ENCODE assay signal across 29 mouse cellular contexts in the genomic region with DNA sequence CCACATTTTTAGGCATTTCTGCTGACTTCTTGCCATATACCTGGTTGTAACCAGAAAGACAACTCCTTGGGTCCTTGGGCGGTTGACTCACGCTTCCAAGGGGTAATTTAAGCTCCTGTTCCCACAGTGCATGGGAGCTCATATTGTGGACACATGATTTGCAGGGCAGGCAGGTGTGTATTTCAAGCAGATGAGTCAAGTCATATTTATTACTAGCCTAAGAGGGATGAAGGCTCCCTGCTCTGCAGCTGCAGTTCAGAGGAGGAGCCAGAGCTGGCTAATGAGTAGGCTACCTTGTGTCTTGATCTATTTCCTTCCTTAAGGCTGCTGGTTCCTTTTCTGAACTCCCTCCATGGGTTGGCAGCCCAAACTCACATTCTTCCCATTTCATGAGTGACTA.
DNase-seq lines count a peak whose midpoint lies in the region; ATAC-seq and TF ChIP-seq lines count a peak whose summit lies in the region.
"Had no signal": no experiment of that assay in that cellular context is flagged by ENCODE, and none has a peak within 500 bp of the region (broad histone marks: within the 10 kb centered on the region; RNA-seq: fewer than 3 reads in every experiment).

No protein-coding gene starts in this region.

- H3K9ac ChIP-seq in intestine, postnatal 0 days (ENCODE audit: low read depth, low read length) = no peak overlapping the region
- no peak overlapping the region for H3K9ac ChIP-seq in stomach, postnatal 0 days (ENCODE audit: low read length)
- H3K9ac ChIP-seq in forebrain, embryonic 12.5 days = no peak overlapping the region
- H3K9ac ChIP-seq: embryonic facial prominence, embryonic 15.5 days; forebrain, embryonic 15.5 days; liver, embryonic 13.5 days; neural tube, embryonic 15.5 days had no signal

- H3K4me1 ChIP-seq in embryonic fibroblast, embryonic 13.5 days (ENCODE audit: control insufficient read depth, insufficient read depth, low read length) = peaks cover 7% of the 10 kb centered on the region
- no peaks in the 10 kb centered on the region for H3K4me1 ChIP-seq in intestine, postnatal 0 days (replicated peaks; ENCODE audit: control insufficient read depth, insufficient read depth, low read length)
- H3K4me1 ChIP-seq in stomach, postnatal 0 days (replicated peaks; ENCODE audit: control insufficient read depth, insufficient read depth) = 0 out of 2 replicates have a peak, but pooled peaks cover 7% of the 10 kb centered on the region
- no peaks in the 10 kb centered on the region for H3K4me1 ChIP-seq in forebrain, embryonic 12.5 days
- H3K4me1 ChIP-seq: forebrain, embryonic 15.5 days; neural tube, embryonic 15.5 days had no signal

- TF ChIP-seq CTCF in embryonic fibroblast, embryonic 13.5 days (IDR thresholded peaks at IDR 0.05; ENCODE audit: borderline replicate concordance, insufficient read depth, low read length) = no peak
- no peak for TF ChIP-seq CTCF in intestine, postnatal 0 days (IDR thresholded peaks at IDR 0.05; ENCODE audit: low read depth)
- no peak for TF ChIP-seq CTCF in stomach, postnatal 0 days (IDR thresholded peaks at IDR 0.05; ENCODE audit: low read depth)

- H3K9me3 ChIP-seq in intestine, postnatal 0 days (ENCODE audit: control insufficient read depth) = no peaks in the 10 kb centered on the region
- H3K9me3 ChIP-seq in stomach, postnatal 0 days (ENCODE audit: control insufficient read depth, low read length) = no peaks in the 10 kb centered on the region
- H3K9me3 ChIP-seq in forebrain, embryonic 12.5 days = no peaks in the 10 kb centered on the region
- H3K9me3 ChIP-seq: embryonic facial prominence, embryonic 10.5 days; embryonic facial prominence, embryonic 15.5 days; forebrain, embryonic 15.5 days; liver, embryonic 13.5 days; neural tube, embryonic 15.5 days had no signal

- H3K4me3 ChIP-seq in embryonic fibroblast, embryonic 13.5 days (ENCODE audit: insufficient read depth, low read length) = no peak overlapping the region
- H3K4me3 ChIP-seq in intestine, postnatal 0 days (ENCODE audit: low read depth, low read length) = no peak overlapping the region
- no peak overlapping the region for H3K4me3 ChIP-seq in stomach, postnatal 0 days (ENCODE audit: low read depth, low read length)
- no peak overlapping the region for H3K4me3 ChIP-seq in forebrain, embryonic 12.5 days (replicated peaks)
- H3K4me3 ChIP-seq: embryonic facial prominence, embryonic 10.5 days; embryonic facial prominence, embryonic 15.5 days; forebrain, embryonic 15.5 days; liver, embryonic 13.5 days; neural tube, embryonic 15.5 days had no signal

- H3K27ac ChIP-seq in embryonic fibroblast, embryonic 13.5 days (ENCODE audit: insufficient read depth, low read length) = 0 out of 2 replicates have a peak overlapping the region, but pooled peaks have one; percentile 1
- no peak overlapping the region for H3K27ac ChIP-seq in intestine, postnatal 0 days (ENCODE audit: low read depth, low read length)
- H3K27ac ChIP-seq in stomach, postnatal 0 days (replicated peaks) = no peak overlapping the region
- no peak overlapping the region for H3K27ac ChIP-seq in forebrain, embryonic 12.5 days
- H3K27ac ChIP-seq: embryonic facial prominence, embryonic 10.5 days; embryonic facial prominence, embryonic 15.5 days; forebrain, embryonic 15.5 days; hindbrain, postnatal 0 days; liver, embryonic 13.5 days; neural tube, embryonic 15.5 days had no signal

- peak; percentile 85 for DNase-seq in heart, adult 11 months
- DNase-seq in heart, postnatal 36 days = no peak
- DNase-seq in stomach, postnatal 0 days (ENCODE audit: low spot score) = no peak
- DNase-seq in adipocyte (ENCODE audit: low spot score) = no peak
- DNase-seq in yolk sac, embryonic 10.5 days (ENCODE audit: low spot score) = no peak
- DNase-seq: adrenal gland, postnatal 25 days; cerebellum, adult 18-20 months; cerebellum, postnatal 10 days; heart, postnatal 14 days; kidney, adult 18-20 months; kidney, postnatal 4 days; left cerebral cortex, postnatal 4 days; liver, embryonic 13.5 days; lung, adult 18-20 months; lung, postnatal 14 days; midbrain, embryonic 14.5 days; right cerebral cortex, postnatal 25 days; spleen, adult 18-20 months; thymus, postnatal 4 days had no signal

- 80% methylated on average over 2 of the region's 2 CpGs for WGBS in intestine, postnatal 0 days
- 63% methylated on average over 2 of the region's 2 CpGs for WGBS in stomach, postnatal 0 days
- 97% methylated on average over 2 of the region's 2 CpGs for WGBS in forebrain, embryonic 12.5 days

- 0 out of 2 replicates have a peak, but pooled peaks have one; percentile 33 for ATAC-seq in intestine, postnatal 0 days
- ATAC-seq in stomach, postnatal 0 days (ENCODE audit: low FRiP score, low TSS enrichment) = peak; percentile 24; the same call in 1 of the 2 replicates
- ATAC-seq in forebrain, embryonic 12.5 days (ENCODE audit: low FRiP score) = no peak
- ATAC-seq: forebrain, embryonic 15.5 days; hindbrain, postnatal 0 days; Patski had no signal

- no peaks in the 10 kb centered on the region for H3K36me3 ChIP-seq in intestine, postnatal 0 days (ENCODE audit: control insufficient read depth, insufficient read depth)
- 0 out of 2 replicates have a peak, but pooled peaks cover 3% of the 10 kb centered on the region for H3K36me3 ChIP-seq in stomach, postnatal 0 days (ENCODE audit: control insufficient read depth, insufficient read depth, low read length)
- no peaks in the 10 kb centered on the region for H3K36me3 ChIP-seq in forebrain, embryonic 12.5 days (replicated peaks)
- H3K36me3 ChIP-seq: forebrain, embryonic 15.5 days; G1E; liver, embryonic 13.5 days; neural tube, embryonic 15.5 days had no signal

- no peak overlapping the region for H3K4me2 ChIP-seq in intestine, postnatal 0 days (replicated peaks; ENCODE audit: low read depth)
- no peak overlapping the region for H3K4me2 ChIP-seq in stomach, postnatal 0 days (replicated peaks; ENCODE audit: low read depth)
- no peak overlapping the region for H3K4me2 ChIP-seq in forebrain, embryonic 12.5 days
- H3K4me2 ChIP-seq: embryonic facial prominence, embryonic 15.5 days; forebrain, embryonic 15.5 days; liver, embryonic 13.5 days; neural tube, embryonic 15.5 days had no signal

- no peak for TF ChIP-seq POLR2A in embryonic fibroblast, embryonic 13.5 days (IDR thresholded peaks at IDR 0.05; ENCODE audit: low read depth, low read length)

- intact Hi-C loops in heart, postnatal 36 days (cut with DNase I) = loop anchor here (2.0 kb wide), 1 partner anchor 41 kb away; no protein-coding TSS in a partner anchor

- TF ChIP-seq EP300 in stomach, postnatal 0 days (optimal IDR thresholded peaks at IDR 0.05) = no peak

- H3K27me3 ChIP-seq in intestine, postnatal 0 days (replicated peaks; ENCODE audit: control insufficient read depth, insufficient read depth, low read length) = no peaks in the 10 kb centered on the region
- no peaks in the 10 kb centered on the region for H3K27me3 ChIP-seq in stomach, postnatal 0 days (ENCODE audit: control insufficient read depth, insufficient read depth, low read length)
- H3K27me3 ChIP-seq in forebrain, embryonic 12.5 days = no peaks in the 10 kb centered on the region; the same call in 1 of the 2 replicates
- H3K27me3 ChIP-seq: embryonic facial prominence, embryonic 15.5 days; forebrain, embryonic 15.5 days; liver, embryonic 13.5 days; neural tube, embryonic 15.5 days; Patski had no signal
